Mouse (Mus musculus) hindbrain, embryonic 12.5 days (tissue): Measurements from ENCODE around the gene Rgs3. TPM values are rescaled to one million over a fixed set of nuclear protein-coding genes. Genes with fewer than 3 reads are reported as not detected.

Source experiments
- ATAC-seq: fragments of 200-750 bp; cut with Nextera tagmentation; 2 replicates; pipeline ENCODE4 v1.8.0; 2017; ENCODE audit warnings: moderate TSS enrichment; ENCODE audit not compliant: low FRiP score
- H3K27ac ChIP-seq: fragments of 300-500 bp; sonication (generic); 2 replicates; pipeline ENCODE4 v1.5.1; 2016; ENCODE audit warnings: mild to moderate bottlenecking
- H3K27me3 ChIP-seq: fragments of 300-500 bp; sonication (generic); 2 replicates; pipeline ENCODE4 v1.6.1; 2016; ENCODE audit warnings: mild to moderate bottlenecking
- H3K36me3 ChIP-seq: fragments of 300-500 bp; sonication (generic); 2 replicates; pipeline ENCODE4 v1.6.1; 2016; ENCODE audit warnings: mild to moderate bottlenecking
- H3K4me1 ChIP-seq: fragments of 300-500 bp; sonication (generic); 2 replicates; pipeline ENCODE4 v1.6.1; 2016
- H3K4me2 ChIP-seq: fragments of 300-500 bp; sonication (generic); replicated peaks from 2 replicates; pipeline ENCODE4 v1.6.1; 2016; ENCODE audit warnings: mild to moderate bottlenecking
- H3K4me3 ChIP-seq: fragments of 300-500 bp; sonication (generic); 2 replicates; pipeline ENCODE4 v1.5.1; 2016; ENCODE audit warnings: mild to moderate bottlenecking
- H3K9ac ChIP-seq: fragments of 300-500 bp; sonication (generic); 2 replicates; pipeline ENCODE4 v1.6.1; 2016; ENCODE audit warnings: mild to moderate bottlenecking, moderate library complexity
- H3K9me3 ChIP-seq: fragments of 300-500 bp; sonication (generic); replicated peaks from 2 replicates; pipeline ENCODE4 v1.6.1; 2016; ENCODE audit warnings: mild to moderate bottlenecking
- WGBS: fragments of 180-500 bp; shearing (Covaris S2); methylation state at CpG from one replicate; pipeline ENCODE4 v1.1.7; 2016; 5-methylcytosine and 5-hydroxymethylcytosine counted together
- polyA plus RNA-seq: library from polyadenylated mRNA; unstranded; fragments of >200 nt; fragmentation: Nextera tagmentation; extraction: Ambion mirVana; gene quantifications from 2 replicates; pipeline ENCODE4 v1.2.1, GENCODE M21; 2016

Rgs3 gene
- polyA plus RNA-seq, 1 experiment from 2014 or later, result 71.6 TPM

DNA sequence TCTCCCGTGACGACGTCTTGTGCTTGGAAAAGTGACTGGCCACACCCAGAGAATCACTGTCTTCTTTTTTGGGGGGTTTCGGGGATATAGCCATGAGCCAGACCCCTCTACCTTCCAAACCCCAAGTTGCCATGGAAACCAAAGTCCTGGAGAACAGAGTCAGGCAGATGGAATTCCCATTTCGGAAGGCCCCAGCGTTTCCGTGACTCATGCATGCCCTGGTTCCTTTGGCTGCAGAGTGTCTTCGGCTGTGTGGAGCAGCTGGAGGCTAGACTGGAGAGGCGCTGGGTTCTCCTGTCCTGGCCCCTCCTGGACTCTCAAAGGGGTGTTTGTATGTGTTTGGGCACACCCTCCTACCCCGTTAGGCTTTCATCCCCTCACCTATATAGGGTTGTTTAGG, 145.4 kb downstream of the Rgs3 start:
- ATAC-seq, result no peak

DNA sequence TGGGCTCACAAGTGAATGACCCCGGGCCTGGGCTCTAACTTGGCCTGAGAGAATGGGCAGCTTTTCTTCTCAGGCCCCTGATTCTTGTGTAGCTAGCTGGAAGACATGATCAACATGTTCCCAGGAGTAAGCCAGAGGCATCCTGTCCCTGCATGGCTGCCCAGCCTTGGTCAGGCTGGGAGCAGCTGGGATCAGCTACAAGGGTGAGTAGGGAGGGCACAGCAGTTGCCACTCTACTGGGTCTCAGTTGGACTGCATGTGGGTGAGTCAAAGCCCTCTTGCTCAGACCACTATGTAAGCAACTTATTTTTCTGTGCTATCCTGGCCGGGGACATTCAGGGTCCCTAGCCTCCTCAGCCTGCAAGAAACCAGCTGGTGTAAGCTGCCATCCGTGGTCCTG, 146.1 kb downstream of the Rgs3 start:
- ATAC-seq, result no peak
- Histone ChIP-seq H3K4me3 (no peak overlapping the region), H3K27ac (no peak overlapping the region), H3K36me3 (peaks cover 40% of the 10 kb centered on the region), H3K4me1 (peaks cover 13% of the 10 kb centered on the region; the same call in 1 of the 2 replicates), H3K9me3 (no peaks in the 10 kb centered on the region), H3K27me3 (no peaks in the 10 kb centered on the region), H3K4me2 (no peak overlapping the region), H3K9ac (no peak overlapping the region)
- WGBS, result 46% methylated on average over 3 of the region's 3 CpGs

More for the DNA sequence above, 145.4 kb downstream of the Rgs3 start:
- Histone ChIP-seq H3K4me1 (peaks cover 17% of the 10 kb centered on the region), H3K9ac (no peak overlapping the region), H3K27me3 (no peaks in the 10 kb centered on the region), H3K27ac (no peak overlapping the region; the same call in 1 of the 2 replicates), H3K4me3 (no peak overlapping the region), H3K9me3 (no peaks in the 10 kb centered on the region), H3K4me2 (no peak overlapping the region), H3K36me3 (peaks cover 47% of the 10 kb centered on the region)
- 75% methylated on average over 10 of the region's 10 CpGs for WGBS

DNA sequence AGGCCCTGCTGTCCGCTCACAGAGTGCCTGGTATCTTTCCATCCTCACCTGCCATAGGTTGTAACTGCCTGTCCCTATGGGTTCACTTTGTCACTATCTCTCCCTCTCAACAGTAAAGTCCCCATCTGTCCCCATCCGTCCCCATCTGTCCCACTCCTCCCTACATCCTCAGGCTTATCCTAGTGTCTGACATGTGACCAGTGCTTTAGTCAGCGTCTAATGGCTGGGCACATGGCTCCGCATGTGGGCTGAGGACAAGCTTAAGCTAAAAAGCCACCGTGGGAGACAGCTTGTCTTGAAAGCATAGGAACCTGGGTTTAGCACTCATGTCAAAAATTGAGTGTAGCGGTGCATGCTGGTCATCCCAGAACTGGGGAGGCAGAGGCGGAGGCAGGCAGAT, 148.4 kb downstream of the Rgs3 start:
- Histone ChIP-seq H3K9me3 (no peaks in the 10 kb centered on the region), H3K9ac (no peak overlapping the region), H3K36me3 (peaks cover 25% of the 10 kb centered on the region), H3K4me3 (no peak overlapping the region), H3K27ac (no peak overlapping the region), H3K4me2 (no peak overlapping the region), H3K27me3 (no peaks in the 10 kb centered on the region), H3K4me1 (peaks cover 13% of the 10 kb centered on the region; the same call in 1 of the 2 replicates)
- ATAC-seq, result peak; percentile 44; the same call in 1 of the 2 replicates
- WGBS, result 79% methylated on average over 7 of the region's 7 CpGs

DNA sequence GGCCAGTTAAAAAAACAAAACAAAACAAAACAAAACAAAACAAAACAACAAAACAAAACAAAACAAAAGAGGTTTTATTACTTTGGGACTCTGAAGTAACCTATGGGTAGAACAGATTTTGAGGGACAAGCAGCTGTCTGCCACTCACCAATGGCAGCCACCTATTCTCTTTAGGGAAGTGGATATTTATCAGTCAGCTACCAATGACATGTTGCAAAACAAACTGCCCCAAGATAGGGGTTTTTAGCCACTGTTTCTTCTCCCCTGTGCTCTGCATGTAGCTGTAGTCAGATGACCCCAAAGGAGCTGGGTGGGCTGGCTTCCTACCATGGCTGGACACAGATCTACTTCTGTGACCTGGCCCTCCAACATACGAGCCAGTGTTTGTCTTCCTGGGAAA, 149.3 kb downstream of the Rgs3 start:
- no peak for ATAC-seq
- peaks cover 13% of the 10 kb centered on the region; the same call in 1 of the 2 replicates for H3K4me1 ChIP-seq
- no peak overlapping the region for H3K4me2 ChIP-seq
- H3K4me3 ChIP-seq, result no peak overlapping the region
- 74% methylated on average over 1 of the region's 1 CpGs for WGBS
- peaks cover 16% of the 10 kb centered on the region for H3K36me3 ChIP-seq
- H3K9ac ChIP-seq, result no peak overlapping the region
- no peak overlapping the region for H3K27ac ChIP-seq
- no peaks in the 10 kb centered on the region for H3K9me3 ChIP-seq
- no peaks in the 10 kb centered on the region for H3K27me3 ChIP-seq

DNA sequence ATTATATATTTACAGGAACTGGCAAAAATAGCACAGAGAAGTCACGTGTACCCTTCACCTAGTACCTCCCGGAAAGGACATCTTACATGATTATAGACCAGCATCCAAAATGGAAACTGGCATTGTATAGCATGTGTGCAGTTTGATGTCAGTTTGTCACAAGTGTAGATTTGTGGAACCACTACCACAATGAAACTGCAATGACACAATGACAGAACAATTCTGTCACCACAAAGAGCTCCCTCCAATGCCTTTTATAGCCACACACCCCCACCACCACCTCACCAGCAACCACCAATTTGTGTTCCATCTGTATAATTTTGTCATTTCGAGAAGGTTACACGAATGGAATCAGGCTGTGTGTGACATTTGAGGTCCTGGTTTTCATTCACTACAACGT, 149.8 kb downstream of the Rgs3 start:
- Histone ChIP-seq H3K36me3 (peaks cover 12% of the 10 kb centered on the region; the same call in 1 of the 2 replicates), H3K27ac (no peak overlapping the region), H3K4me1 (peaks cover 13% of the 10 kb centered on the region; the same call in 1 of the 2 replicates), H3K4me3 (no peak overlapping the region), H3K27me3 (no peaks in the 10 kb centered on the region), H3K9ac (no peak overlapping the region), H3K4me2 (no peak overlapping the region), H3K9me3 (no peaks in the 10 kb centered on the region)
- no peak for ATAC-seq
- 79% methylated on average over 5 of the region's 5 CpGs for WGBS

DNA sequence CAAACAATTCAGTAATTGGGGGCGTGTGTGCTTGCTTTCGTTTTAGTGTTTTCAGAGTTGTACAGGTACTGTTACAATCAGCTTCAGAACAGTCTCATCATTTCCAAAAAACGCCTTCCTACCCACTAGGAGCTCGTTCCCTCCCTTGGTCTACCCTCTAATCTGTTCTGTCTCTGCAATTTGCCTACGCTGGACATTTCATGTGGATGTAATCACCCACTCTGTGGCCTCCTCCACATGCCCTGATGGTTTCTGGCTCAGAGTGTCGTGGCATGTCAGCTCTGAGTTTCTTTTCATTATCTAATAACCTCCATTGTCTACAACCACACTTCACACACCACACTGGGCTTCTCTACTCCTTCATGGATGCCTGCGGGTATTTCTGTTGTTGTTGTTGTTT, 151.5 kb downstream of the Rgs3 start:
- 89% methylated on average over 7 of the region's 7 CpGs for WGBS
- Histone ChIP-seq H3K27ac (no peak overlapping the region), H3K4me3 (no peak overlapping the region), H3K4me2 (no peak overlapping the region), H3K4me1 (no peaks in the 10 kb centered on the region), H3K9me3 (no peaks in the 10 kb centered on the region), H3K27me3 (no peaks in the 10 kb centered on the region), H3K9ac (no peak overlapping the region), H3K36me3 (no peaks in the 10 kb centered on the region)
- no peak for ATAC-seq

DNA sequence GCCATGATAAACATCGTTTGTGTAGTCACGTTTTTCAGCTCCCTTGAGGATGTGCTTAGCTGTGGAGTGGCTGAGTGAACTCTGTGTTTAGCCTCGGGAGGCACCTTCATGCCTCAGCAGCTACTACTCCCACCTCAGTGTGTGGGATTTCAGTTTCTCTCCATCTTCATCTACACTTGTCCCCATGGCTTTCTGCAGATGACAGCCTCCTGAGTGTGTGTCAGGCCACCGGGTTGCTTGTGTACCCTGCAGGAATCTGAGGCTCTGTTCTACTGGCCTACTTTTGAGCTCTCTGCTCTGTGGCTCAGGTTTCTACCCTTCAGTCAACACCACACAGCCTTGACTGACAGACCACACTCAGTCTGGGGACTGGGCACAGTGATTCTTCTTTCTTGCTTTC, 151.9 kb downstream of the Rgs3 start:
- Histone ChIP-seq H3K9me3 (no peaks in the 10 kb centered on the region), H3K27me3 (no peaks in the 10 kb centered on the region), H3K27ac (no peak overlapping the region), H3K4me1 (no peaks in the 10 kb centered on the region), H3K4me3 (no peak overlapping the region), H3K4me2 (no peak overlapping the region), H3K9ac (no peak overlapping the region), H3K36me3 (no peaks in the 10 kb centered on the region)
- no peak for ATAC-seq
- 72% methylated on average over 4 of the region's 4 CpGs for WGBS

DNA sequence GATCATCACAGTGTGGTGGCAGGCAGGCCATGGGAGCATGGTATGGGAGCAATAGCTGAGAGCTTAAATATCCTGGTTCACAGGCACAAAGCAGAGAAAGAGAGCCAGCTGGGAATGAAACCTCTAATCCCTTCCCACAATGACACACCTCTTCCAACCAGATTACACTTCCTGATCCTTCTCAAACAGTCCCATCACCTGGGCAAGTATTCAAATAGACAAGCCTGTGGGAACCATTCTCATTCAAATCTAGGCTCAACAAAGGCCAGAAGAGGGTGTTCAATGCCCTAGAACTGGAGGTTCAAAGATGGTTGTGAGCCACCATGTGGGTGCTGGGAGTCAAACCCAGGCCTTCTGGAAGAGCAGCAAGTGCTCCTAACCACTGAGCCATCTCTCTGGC, 161.2 kb downstream of the Rgs3 start:
- Histone ChIP-seq H3K4me3 (no peak overlapping the region), H3K4me2 (no peak overlapping the region), H3K4me1 (peaks cover 11% of the 10 kb centered on the region), H3K9me3 (no peaks in the 10 kb centered on the region), H3K27ac (no peak overlapping the region), H3K27me3 (no peaks in the 10 kb centered on the region), H3K9ac (no peak overlapping the region), H3K36me3 (no peaks in the 10 kb centered on the region)
- ATAC-seq, result no peak

DNA sequence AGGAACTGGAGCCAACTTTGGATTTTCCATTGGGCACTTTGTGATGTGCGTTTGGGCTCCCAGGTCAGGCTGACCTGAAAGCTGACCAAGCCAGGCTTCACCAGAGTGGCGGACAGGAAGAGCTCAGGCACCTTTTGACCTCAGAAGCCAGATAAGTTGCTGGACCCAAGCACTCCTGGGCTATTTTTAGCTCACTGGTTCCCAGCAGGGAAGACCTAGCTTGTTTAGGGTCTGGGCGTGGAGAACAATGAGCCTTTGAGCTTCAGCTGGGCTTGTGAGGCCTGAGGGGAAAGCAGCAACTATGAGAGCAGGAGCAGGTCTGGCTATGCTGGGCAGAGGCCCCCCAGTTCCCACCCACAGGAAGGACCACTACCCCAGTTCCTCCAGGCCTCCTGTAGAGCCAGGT, 162.4 kb downstream of the Rgs3 start:
- no peak overlapping the region for H3K9ac ChIP-seq
- H3K27ac ChIP-seq, result peak overlapping the region; percentile 46; the same call in 1 of the 2 replicates
- no peak overlapping the region for H3K4me2 ChIP-seq
- no peaks in the 10 kb centered on the region for H3K9me3 ChIP-seq
- H3K4me1 ChIP-seq, result peaks cover 11% of the 10 kb centered on the region
- 35% methylated on average over 3 of the region's 3 CpGs for WGBS
- no peak for ATAC-seq
- H3K4me3 ChIP-seq, result no peak overlapping the region
- no peaks in the 10 kb centered on the region for H3K36me3 ChIP-seq
- H3K27me3 ChIP-seq, result no peaks in the 10 kb centered on the region

DNA sequence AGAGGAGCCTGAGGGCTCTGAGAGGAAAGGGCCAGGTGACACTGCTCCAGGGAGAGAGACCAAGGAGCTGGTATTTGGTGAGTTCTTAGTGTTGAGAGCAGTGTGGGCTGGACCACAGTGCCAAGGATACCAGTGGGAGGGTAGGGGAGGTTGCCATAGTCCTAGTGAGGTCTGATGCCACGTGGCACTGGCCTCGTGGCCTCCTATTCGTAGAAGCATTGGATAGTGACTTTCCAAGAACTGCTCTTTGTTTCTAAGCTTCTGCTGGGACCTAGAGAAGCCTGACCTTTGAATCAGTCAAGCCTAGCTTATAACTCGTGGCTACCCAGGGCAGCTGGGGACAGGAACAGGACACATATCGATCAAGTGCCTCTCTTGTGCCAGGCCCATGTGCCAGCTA, 164.1 kb downstream of the Rgs3 start:
- Histone ChIP-seq H3K27ac (no peak overlapping the region), H3K9ac (no peak overlapping the region), H3K36me3 (no peaks in the 10 kb centered on the region), H3K4me3 (no peak overlapping the region), H3K4me2 (no peak overlapping the region), H3K9me3 (no peaks in the 10 kb centered on the region), H3K4me1 (peaks cover 14% of the 10 kb centered on the region), H3K27me3 (no peaks in the 10 kb centered on the region)
- 89% methylated on average over 5 of the region's 5 CpGs for WGBS
- ATAC-seq, result no peak

DNA sequence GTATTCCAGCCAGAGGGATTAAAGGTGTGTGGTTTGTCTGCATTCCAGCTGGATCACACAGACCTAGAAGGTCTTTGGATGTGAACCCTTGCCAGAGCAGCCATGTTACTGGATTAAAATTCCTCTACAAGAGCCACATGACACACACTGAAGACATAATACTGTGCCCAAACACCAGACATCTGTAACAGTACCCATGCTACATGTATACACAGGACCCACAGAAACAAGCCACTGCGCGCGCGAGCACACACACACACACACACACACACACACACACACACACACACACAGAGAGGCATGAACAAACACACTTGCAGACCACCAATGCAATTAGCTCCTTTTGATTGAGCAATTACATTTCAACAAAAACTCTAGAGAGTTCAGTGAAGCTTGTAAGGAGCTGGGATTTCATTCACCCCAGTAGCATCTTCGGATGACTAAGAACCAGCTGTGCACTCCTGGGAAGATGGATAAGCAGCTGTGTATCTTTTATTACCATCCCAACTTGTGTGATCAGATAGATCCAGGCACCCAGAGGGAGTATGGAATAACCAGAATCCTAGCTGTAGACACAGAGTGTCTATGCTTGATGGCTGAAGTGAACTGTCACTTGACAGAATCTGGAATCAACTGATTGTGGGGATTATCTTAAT, 166.8 kb downstream of the Rgs3 start:
- Histone ChIP-seq H3K4me3 (no peak overlapping the region), H3K27me3 (no peaks in the 10 kb centered on the region), H3K36me3 (no peaks in the 10 kb centered on the region), H3K9me3 (no peaks in the 10 kb centered on the region), H3K9ac (no peak overlapping the region), H3K4me1 (peaks cover 14% of the 10 kb centered on the region), H3K27ac (no peak overlapping the region), H3K4me2 (no peak overlapping the region)
- WGBS, result 89% methylated on average over 5 of the region's 5 CpGs
- ATAC-seq, result no peak

DNA sequence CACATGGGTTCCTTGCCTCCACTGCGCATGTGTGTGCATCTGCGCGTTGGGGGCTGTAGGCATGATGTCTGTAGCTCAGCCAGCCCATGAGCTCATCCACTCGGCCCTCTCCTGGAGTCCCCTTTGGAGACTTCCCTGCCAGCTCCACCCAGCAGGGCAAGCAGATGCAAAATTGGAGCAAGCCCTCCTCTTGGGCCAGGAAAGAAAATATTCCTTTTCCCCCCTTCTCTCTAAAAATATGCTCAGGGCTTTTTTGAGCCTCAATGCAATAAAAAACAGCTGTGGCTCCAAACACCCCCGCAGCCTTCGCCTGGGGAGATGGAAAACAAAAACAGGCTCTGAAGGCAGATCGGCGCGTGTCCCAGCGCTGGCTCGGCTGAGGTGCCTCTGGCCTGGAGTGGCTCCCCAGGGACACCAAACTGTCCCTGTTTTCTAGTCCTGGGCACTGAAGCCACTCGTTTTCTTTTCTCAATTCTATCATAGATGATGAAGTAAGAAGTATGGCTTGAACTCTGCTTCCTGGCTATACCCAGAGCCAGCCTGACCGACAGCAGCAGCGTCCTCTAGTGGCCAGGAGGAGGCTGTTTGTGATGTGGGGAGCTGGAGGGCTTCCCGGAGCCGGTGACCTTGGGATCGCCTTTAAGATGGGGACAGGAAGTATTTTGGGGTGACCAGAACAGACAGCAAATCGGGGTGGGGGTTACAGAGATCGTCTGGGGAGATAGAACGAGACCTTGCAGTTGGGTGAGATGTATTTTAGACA, 168.1 kb downstream of the Rgs3 start:
- peaks cover 6% of the 10 kb centered on the region for H3K4me1 ChIP-seq
- ATAC-seq, result no peak
- no peaks in the 10 kb centered on the region for H3K36me3 ChIP-seq
- H3K4me2 ChIP-seq, result no peak overlapping the region
- H3K27ac ChIP-seq, result no peak overlapping the region
- H3K9me3 ChIP-seq, result no peaks in the 10 kb centered on the region
- H3K9ac ChIP-seq, result no peak overlapping the region
- WGBS, result 71% methylated on average over 20 of the region's 20 CpGs
- H3K4me3 ChIP-seq, result no peak overlapping the region
- H3K27me3 ChIP-seq, result no peaks in the 10 kb centered on the region

DNA sequence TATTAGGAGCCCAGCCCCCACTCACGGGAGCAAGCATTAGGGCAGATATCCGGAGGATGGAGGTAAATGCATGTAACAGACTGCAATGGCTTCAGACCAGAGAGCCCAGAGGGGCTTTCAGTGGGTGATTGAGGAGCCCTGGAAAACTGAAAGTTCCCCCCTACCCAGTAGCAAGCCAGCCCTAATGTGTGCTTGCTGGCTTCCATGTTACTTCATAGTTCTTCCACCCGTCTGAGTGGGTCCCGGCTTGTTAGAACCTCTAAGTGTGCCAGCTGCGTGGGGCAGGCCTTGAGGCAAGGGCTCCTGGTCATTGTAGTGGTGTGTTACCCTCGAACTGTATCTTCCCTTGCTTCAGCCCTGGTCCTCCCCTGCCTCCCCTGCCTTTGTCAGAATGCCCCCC, 168.8 kb downstream of the Rgs3 start:
- no peak for ATAC-seq
- Histone ChIP-seq H3K27ac (no peak overlapping the region), H3K4me2 (no peak overlapping the region), H3K9me3 (no peaks in the 10 kb centered on the region), H3K4me3 (no peak overlapping the region), H3K4me1 (peaks cover 11% of the 10 kb centered on the region), H3K36me3 (no peaks in the 10 kb centered on the region), H3K27me3 (no peaks in the 10 kb centered on the region), H3K9ac (no peak overlapping the region)
- 87% methylated on average over 6 of the region's 6 CpGs for WGBS
